Mouse (Mus musculus) erythroblast, embryonic 14.5 days (primary cell): ENCODE measurements around the gene Ccdc146.

Experiments
- GATA1 ChIP-seq: IDR thresholded peaks from 2 replicates; pipeline ENCODE4 v1.6.1; 2012; ENCODE audit warnings: low read length, inconsistent platforms, mixed read lengths
- TAL1 ChIP-seq: IDR thresholded peaks from 3 replicates; pipeline ENCODE4 v1.6.1; 2012; ENCODE audit warnings: low read length, inconsistent platforms, mixed read lengths

DNA sequence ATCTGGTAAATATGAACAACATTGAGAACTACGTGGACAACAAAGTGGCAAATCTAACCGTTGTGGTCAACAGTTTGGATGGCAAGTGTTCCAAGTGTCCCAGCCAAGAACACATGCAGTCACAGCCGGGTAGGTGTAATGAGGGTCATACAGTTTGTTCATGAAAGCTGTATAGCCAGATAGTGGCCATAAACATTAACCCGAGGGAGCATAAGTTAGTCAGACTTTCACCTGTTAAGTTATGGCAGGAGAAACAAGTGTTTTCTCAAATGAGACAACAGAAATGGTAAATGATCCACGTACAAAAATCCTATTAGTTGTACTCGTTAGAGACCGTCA is 51.3 kb downstream of the Ccdc146 start:
- TF ChIP-seq GATA1 (no peak), TAL1 (no peak)
